Mouse (Mus musculus): ENCODE measurements around the gene Trpv6. TPM values are rescaled to one million over a fixed set of nuclear protein-coding genes. Genes with fewer than 3 reads are reported as not detected.

The Trpv6 gene
- total and polyA plus RNA-seq, 3 experiments: not detected

- no peak overlapping the region for H3K4me3 ChIP-seq (replicated peaks in 1 of 3; ENCODE audit: low read depth in 2 of 3, low read length in 2 of 3, poor library complexity in 1 of 3)
- H3K9ac ChIP-seq (ENCODE audit: insufficient read depth, low read depth): no peak overlapping the region
- no peak overlapping the region for H3K4me2 ChIP-seq (ENCODE audit: insufficient read depth, low read depth, poor library complexity, severe bottlenecking)
- no peak overlapping the region for H3K27ac ChIP-seq (ENCODE audit: insufficient read depth, low read depth)
- DNase-seq (ENCODE audit: extremely low read depth): no peak
- in situ Hi-C loops (cut with MboI; ENCODE audit: low pct_ligation_motif_present, low pct_unique_long_range_greater_than_20kb, low sequenced_read_pairs): no loop called here
- H3K36me3 ChIP-seq (replicated peaks in 1 of 2; ENCODE audit: control insufficient read depth in 1 of 2, insufficient read depth in 1 of 2, low read length in 1 of 2): no peaks in the 10 kb centered on the region
- dilution Hi-C loops (cut with MboI; ENCODE audit: extremely low pct_ligation_motif_present, extremely low pct_unique_long_range_greater_than_20kb, low sequenced_read_pairs): no loop called here
- no peaks in the 10 kb centered on the region for H3K4me1 ChIP-seq (ENCODE audit: control insufficient read depth in 1 of 2, insufficient read depth in 2 of 2)
- no peaks in the 10 kb centered on the region for H3K9me3 ChIP-seq (replicated peaks; ENCODE audit: low read length)
- TF ChIP-seq MEF2A (IDR thresholded peaks at IDR 0.05; ENCODE audit: borderline replicate concordance, low read depth, low read length) (no peak), UBTF (IDR thresholded peaks at IDR 0.05; ENCODE audit: low read depth, low read length) (no peak), POLR2AphosphoS2 (IDR thresholded peaks at IDR 0.05; ENCODE audit: low read depth, low read length) (no peak), ELF1 (IDR thresholded peaks at IDR 0.05; ENCODE audit: low read depth, low read length) (no peak), KAT2A (IDR thresholded peaks at IDR 0.05; ENCODE audit: insufficient replicate concordance, low read length) (no peak), JUND (conservative IDR thresholded peaks at IDR 0.05; ENCODE audit: low read depth, low read length) (no peak), EP300 (IDR thresholded peaks at IDR 0.05; ENCODE audit: low read length) (no peak), MXI1 (IDR thresholded peaks at IDR 0.05; ENCODE audit: low read depth, low read length) (no peak)
- no peaks in the 10 kb centered on the region for H3K79me2 ChIP-seq (replicated peaks; ENCODE audit: control insufficient read depth, extremely low read depth, insufficient read depth, poor library complexity, severe bottlenecking)
- H3K27me3 ChIP-seq (replicated peaks): no peaks in the 10 kb centered on the region
Measured at GRCm38 (mm10) chr6:41576526-41577097, 59.6 kb downstream of the Trpv6 start.

Other genes with a start within 250 kb of the Trpv6 start
- not detected in 2 replicates for gene Gm5771, start 244.0 kb downstream of the Trpv6 start, total RNA-seq (2012; rRNA removed)
- gene Gm5771, start 244.0 kb downstream of the Trpv6 start, total RNA-seq (2014; rRNA removed): not detected in 2 replicates
- gene Gm5771, start 244.0 kb downstream of the Trpv6 start, polyA plus RNA-seq (2012; ENCODE audit: insufficient read length, low read depth): not detected in 2 replicates
- not detected in 2 replicates for gene Gm10334, start 190.3 kb downstream of the Trpv6 start, total RNA-seq (2012; rRNA removed)
- not detected in 2 replicates for gene Gm10334, start 190.3 kb downstream of the Trpv6 start, total RNA-seq (2014; rRNA removed)
- gene Gm10334, start 190.3 kb downstream of the Trpv6 start, polyA plus RNA-seq (2012; ENCODE audit: insufficient read length, low read depth): not detected in 2 replicates
- gene Prss1, start 177.5 kb downstream of the Trpv6 start, total RNA-seq (2012; rRNA removed): not detected in 2 replicates
- not detected in 2 replicates for gene Prss1, start 177.5 kb downstream of the Trpv6 start, total RNA-seq (2014; rRNA removed)
- not detected in 2 replicates for gene Prss1, start 177.5 kb downstream of the Trpv6 start, polyA plus RNA-seq (2012; ENCODE audit: insufficient read length, low read depth)
- not detected in 2 replicates for gene Prss2, start 114.6 kb downstream of the Trpv6 start, total RNA-seq (2012; rRNA removed)
- gene Prss2, start 114.6 kb downstream of the Trpv6 start, total RNA-seq (2014; rRNA removed): not detected in 2 replicates
- not detected in 2 replicates for gene Prss2, start 114.6 kb downstream of the Trpv6 start, polyA plus RNA-seq (2012; ENCODE audit: insufficient read length, low read depth)
- 0.04 TPM in 1 of 2 replicates, not detected in the other for gene Ephb6, start 30.9 kb downstream of the Trpv6 start, total RNA-seq (2012; rRNA removed)
- not detected in 2 replicates for gene Ephb6, start 30.9 kb downstream of the Trpv6 start, total RNA-seq (2014; rRNA removed)
- gene Ephb6, start 30.9 kb downstream of the Trpv6 start, polyA plus RNA-seq (2012; ENCODE audit: insufficient read length, low read depth): not detected in 2 replicates
- gene Trpv5, start 44.4 kb upstream of the Trpv6 start, total RNA-seq (2012; rRNA removed): not detected in 2 replicates
- gene Trpv5, start 44.4 kb upstream of the Trpv6 start, total RNA-seq (2014; rRNA removed): not detected in 2 replicates
- not detected in 2 replicates for gene Trpv5, start 44.4 kb upstream of the Trpv6 start, polyA plus RNA-seq (2012; ENCODE audit: insufficient read length, low read depth)
- gene Llcfc1, start 48.0 kb upstream of the Trpv6 start, total RNA-seq (2012; rRNA removed): not detected in 2 replicates
- not detected in 2 replicates for gene Llcfc1, start 48.0 kb upstream of the Trpv6 start, total RNA-seq (2014; rRNA removed)
- gene Llcfc1, start 48.0 kb upstream of the Trpv6 start, polyA plus RNA-seq (2012; ENCODE audit: insufficient read length, low read depth): not detected in 2 replicates
- gene Kel, start 67.9 kb upstream of the Trpv6 start, total RNA-seq (2012; rRNA removed): not detected in 2 replicates
- not detected in 2 replicates for gene Kel, start 67.9 kb upstream of the Trpv6 start, total RNA-seq (2014; rRNA removed)
- not detected in 2 replicates for gene Kel, start 67.9 kb upstream of the Trpv6 start, polyA plus RNA-seq (2012; ENCODE audit: insufficient read length, low read depth)
- not detected in 2 replicates for gene Olfr459, start 138.8 kb upstream of the Trpv6 start, total RNA-seq (2012; rRNA removed)
- gene Olfr459, start 138.8 kb upstream of the Trpv6 start, total RNA-seq (2014; rRNA removed): not detected in 2 replicates
- gene Olfr459, start 138.8 kb upstream of the Trpv6 start, polyA plus RNA-seq (2012; ENCODE audit: insufficient read length, low read depth): not detected in 2 replicates
- gene Pip, start 211.1 kb upstream of the Trpv6 start, total RNA-seq (2012; rRNA removed): not detected in 2 replicates
- gene Pip, start 211.1 kb upstream of the Trpv6 start, total RNA-seq (2014; rRNA removed): not detected in 2 replicates
- not detected in 2 replicates for gene Pip, start 211.1 kb upstream of the Trpv6 start, polyA plus RNA-seq (2012; ENCODE audit: insufficient read length, low read depth)
- gene Sval2, start 216.6 kb upstream of the Trpv6 start, total RNA-seq (2012; rRNA removed): not detected in 2 replicates
- gene Sval2, start 216.6 kb upstream of the Trpv6 start, total RNA-seq (2014; rRNA removed): not detected in 2 replicates
- gene Sval2, start 216.6 kb upstream of the Trpv6 start, polyA plus RNA-seq (2012; ENCODE audit: insufficient read length, low read depth): not detected in 2 replicates

Data from CH12.LX (cell line).